Mouse (Mus musculus): Measurements from ENCODE around the gene Nxt2. TPM values are rescaled to one million over a fixed set of nuclear protein-coding genes. Genes with fewer than 3 reads are reported as not detected.
A peak's percentile ranks its signal among the peaks of the same experiment; 100 is the strongest.

Nxt2 gene
- 7.2 and 7.7 TPM in 2 replicates for polyA plus RNA-seq (2016; fragmentation: Nextera tagmentation; extraction: Ambion mirVana)

GRCm38 (mm10) chrX:142226542-142226941 is at the start of gene Nxt2:
TSS of gene Nxt2 (plus strand) at chrX:142226770.
- H3K27me3 ChIP-seq (replicated peaks) = 0 out of 2 replicates have a peak, but pooled peaks cover 3% of the 10 kb centered on the region
- ATAC-seq = no peak
- H3K36me3 ChIP-seq = no peaks in the 10 kb centered on the region
- H3K9ac ChIP-seq = no peak within 1 kb of the TSS
- WGBS (ENCODE audit: insufficient replicate concordance) = 75% methylated on average over 14 of the region's 14 CpGs
- peak within 1 kb of the TSS; percentile 68 for H3K4me2 ChIP-seq
- H3K4me1 ChIP-seq = no peaks in the 10 kb centered on the region
- H3K4me3 ChIP-seq = peak within 1 kb of the TSS; percentile 67
- peak within 1 kb of the TSS; percentile 45; the same call in 1 of the 2 replicates for H3K27ac ChIP-seq
- H3K9me3 ChIP-seq (replicated peaks) = no peaks in the 10 kb centered on the region

- no peak overlapping the region for H3K4me3 ChIP-seq
- no peak for ATAC-seq
- H3K36me3 ChIP-seq = no peaks in the 10 kb centered on the region
- H3K4me2 ChIP-seq = no peak overlapping the region
- no peak overlapping the region for H3K9ac ChIP-seq
- no peaks in the 10 kb centered on the region for H3K4me1 ChIP-seq
- H3K27me3 ChIP-seq (replicated peaks) = no peaks in the 10 kb centered on the region; the same call in 1 of the 2 replicates
- H3K9me3 ChIP-seq (replicated peaks) = no peaks in the 10 kb centered on the region
- no peak overlapping the region for H3K27ac ChIP-seq
Measured at GRCm38 (mm10) chrX:142176981-142177380, 49.6 kb upstream of the Nxt2 start.

GRCm38 (mm10) chrX:142182026-142182425 is 44.5 kb upstream of the Nxt2 start:
- Histone ChIP-seq H3K27me3 (replicated peaks) (no peaks in the 10 kb centered on the region; the same call in 1 of the 2 replicates), H3K36me3 (no peaks in the 10 kb centered on the region), H3K9ac (no peak overlapping the region), H3K4me2 (no peak overlapping the region), H3K4me1 (no peaks in the 10 kb centered on the region), H3K9me3 (replicated peaks) (no peaks in the 10 kb centered on the region), H3K4me3 (no peak overlapping the region), H3K27ac (no peak overlapping the region)
- ATAC-seq = no peak
- WGBS (ENCODE audit: insufficient replicate concordance) = 72% methylated on average over 2 of the region's 2 CpGs

- Histone ChIP-seq H3K4me2 (no peak overlapping the region), H3K9ac (no peak overlapping the region), H3K4me3 (no peak overlapping the region), H3K36me3 (no peaks in the 10 kb centered on the region), H3K27me3 (replicated peaks) (no peaks in the 10 kb centered on the region), H3K9me3 (replicated peaks) (no peaks in the 10 kb centered on the region), H3K27ac (no peak overlapping the region), H3K4me1 (no peaks in the 10 kb centered on the region)
- WGBS (ENCODE audit: insufficient replicate concordance) = 39% methylated on average over 22 of the region's 22 CpGs
- no peak for ATAC-seq
Measured at GRCm38 (mm10) chrX:142189023-142189703, 37.4 kb upstream of the Nxt2 start.

- no peak for ATAC-seq
- Histone ChIP-seq H3K9me3 (replicated peaks) (no peaks in the 10 kb centered on the region), H3K27me3 (replicated peaks) (no peaks in the 10 kb centered on the region), H3K4me1 (no peaks in the 10 kb centered on the region), H3K4me2 (no peak overlapping the region), H3K36me3 (no peaks in the 10 kb centered on the region), H3K4me3 (no peak overlapping the region), H3K27ac (no peak overlapping the region), H3K9ac (no peak overlapping the region)
- WGBS (ENCODE audit: insufficient replicate concordance) = 19% methylated on average over 2 of the region's 2 CpGs
Measured at GRCm38 (mm10) chrX:142190355-142190754, 36.2 kb upstream of the Nxt2 start.

GRCm38 (mm10) chrX:142194420-142194819 is 32.1 kb upstream of the Nxt2 start:
- Histone ChIP-seq H3K9me3 (replicated peaks) (no peaks in the 10 kb centered on the region), H3K9ac (no peak overlapping the region), H3K27me3 (replicated peaks) (0 out of 2 replicates have a peak, but pooled peaks cover 5% of the 10 kb centered on the region), H3K4me3 (no peak overlapping the region), H3K27ac (no peak overlapping the region), H3K4me2 (no peak overlapping the region), H3K36me3 (no peaks in the 10 kb centered on the region), H3K4me1 (no peaks in the 10 kb centered on the region)
- no peak for ATAC-seq
- 55% methylated on average over 6 of the region's 6 CpGs for WGBS (ENCODE audit: insufficient replicate concordance)

- no peaks in the 10 kb centered on the region for H3K9me3 ChIP-seq (replicated peaks)
- H3K27ac ChIP-seq = no peak overlapping the region
- H3K9ac ChIP-seq = no peak overlapping the region
- 0 out of 2 replicates have a peak, but pooled peaks cover 5% of the 10 kb centered on the region for H3K27me3 ChIP-seq (replicated peaks)
- H3K4me3 ChIP-seq = no peak overlapping the region
- ATAC-seq = no peak
- WGBS (ENCODE audit: insufficient replicate concordance) = 54% methylated on average over 1 of the region's 1 CpGs
- no peaks in the 10 kb centered on the region for H3K36me3 ChIP-seq
- H3K4me2 ChIP-seq = no peak overlapping the region
- H3K4me1 ChIP-seq = no peaks in the 10 kb centered on the region
Measured at GRCm38 (mm10) chrX:142195551-142195950, 31.0 kb upstream of the Nxt2 start.

- Histone ChIP-seq H3K9me3 (replicated peaks) (no peaks in the 10 kb centered on the region), H3K9ac (no peak within 1 kb of the TSS), H3K36me3 (no peaks in the 10 kb centered on the region), H3K4me2 (no peak within 1 kb of the TSS), H3K27ac (no peak within 1 kb of the TSS), H3K4me1 (no peaks in the 10 kb centered on the region), H3K4me3 (no peak within 1 kb of the TSS), H3K27me3 (replicated peaks) (0 out of 2 replicates have a peak, but pooled peaks cover 5% of the 10 kb centered on the region)
- 44% methylated on average over 5 of the region's 5 CpGs for WGBS (ENCODE audit: insufficient replicate concordance)
- no peak for ATAC-seq
Measured at GRCm38 (mm10) chrX:142196831-142197230, 29.7 kb upstream of the Nxt2 start, which contains the start of gene Gucy2f. TSS of gene Gucy2f (minus strand) at chrX:142196931.

- Histone ChIP-seq H3K9me3 (replicated peaks) (no peaks in the 10 kb centered on the region), H3K4me3 (no peak overlapping the region), H3K27ac (no peak overlapping the region), H3K27me3 (replicated peaks) (0 out of 2 replicates have a peak, but pooled peaks cover 5% of the 10 kb centered on the region), H3K4me2 (no peak overlapping the region), H3K4me1 (no peaks in the 10 kb centered on the region), H3K36me3 (no peaks in the 10 kb centered on the region), H3K9ac (no peak overlapping the region)
- 5% methylated on average over 3 of the region's 3 CpGs for WGBS (ENCODE audit: insufficient replicate concordance)
- ATAC-seq = no peak
Measured at GRCm38 (mm10) chrX:142200295-142200694, 26.3 kb upstream of the Nxt2 start.

GRCm38 (mm10) chrX:142227398-142228054 is 956 bp downstream of the Nxt2 start:
- no peaks in the 10 kb centered on the region for H3K9me3 ChIP-seq (replicated peaks)
- peak; percentile 68 for ATAC-seq
- H3K27ac ChIP-seq = peak overlapping the region; percentile 78
- H3K4me1 ChIP-seq = no peaks in the 10 kb centered on the region
- H3K4me2 ChIP-seq = peak overlapping the region; percentile 68
- 0 out of 2 replicates have a peak, but pooled peaks cover 3% of the 10 kb centered on the region for H3K27me3 ChIP-seq (replicated peaks)
- no peaks in the 10 kb centered on the region for H3K36me3 ChIP-seq
- peak overlapping the region; percentile 57 for H3K9ac ChIP-seq
- H3K4me3 ChIP-seq = peak overlapping the region; percentile 67
- 17% methylated on average over 15 of the region's 15 CpGs for WGBS (ENCODE audit: insufficient replicate concordance)

GRCm38 (mm10) chrX:142228055-142228768 is 1.6 kb downstream of the Nxt2 start:
- H3K27me3 ChIP-seq (replicated peaks) = 0 out of 2 replicates have a peak, but pooled peaks cover 3% of the 10 kb centered on the region
- H3K9ac ChIP-seq = peak overlapping the region; percentile 57
- peak; percentile 95 for ATAC-seq

GRCm38 (mm10) chrX:142228769-142229158 is 2.2 kb downstream of the Nxt2 start:
- WGBS (ENCODE audit: insufficient replicate concordance) = 41% methylated on average over 7 of the region's 7 CpGs

More at GRCm38 (mm10) chrX:142228055-142228768, 1.6 kb downstream of the Nxt2 start:
- H3K36me3 ChIP-seq = no peaks in the 10 kb centered on the region
- 12% methylated on average over 28 of the region's 42 CpGs for WGBS (ENCODE audit: insufficient replicate concordance)
- H3K27ac ChIP-seq = peak overlapping the region; percentile 78
- no peaks in the 10 kb centered on the region for H3K9me3 ChIP-seq (replicated peaks)
- H3K4me1 ChIP-seq = no peaks in the 10 kb centered on the region
- peak overlapping the region; percentile 68 for H3K4me2 ChIP-seq
- peak overlapping the region; percentile 67 for H3K4me3 ChIP-seq

More at GRCm38 (mm10) chrX:142228769-142229158, 2.2 kb downstream of the Nxt2 start:
- Histone ChIP-seq H3K27ac (no peak overlapping the region), H3K9ac (peak overlapping the region; percentile 27; the same call in 1 of the 2 replicates), H3K4me1 (no peaks in the 10 kb centered on the region), H3K9me3 (replicated peaks) (no peaks in the 10 kb centered on the region), H3K36me3 (no peaks in the 10 kb centered on the region), H3K4me2 (peak overlapping the region; percentile 68), H3K27me3 (replicated peaks) (no peaks in the 10 kb centered on the region), H3K4me3 (peak overlapping the region; percentile 67)
- no peak for ATAC-seq
